Mouse (Mus musculus): ENCODE results near the gene Gm10778.

DNA sequence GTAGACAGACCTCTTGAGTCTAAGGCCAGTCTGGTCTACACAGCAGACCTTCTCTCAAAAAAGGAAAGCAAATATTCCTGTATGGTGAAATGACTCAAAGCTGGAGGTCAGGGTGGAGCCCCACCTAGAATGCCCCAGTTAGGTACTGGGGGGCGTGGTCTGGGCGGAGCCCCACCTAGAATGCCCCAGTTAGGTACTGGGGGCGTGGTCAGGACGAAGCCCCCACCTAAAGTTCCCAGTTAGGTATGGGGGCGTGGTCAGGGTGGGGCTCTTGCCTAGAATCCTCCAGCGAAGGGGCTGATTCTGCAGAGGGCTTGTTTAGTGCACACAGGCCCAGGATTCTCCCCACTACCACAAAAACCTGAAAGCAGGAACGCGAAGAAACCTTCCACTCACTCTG lies 25.4 kb upstream of the Gm10778 start:
- TF ChIP-seq EP300 (IDR thresholded peaks at IDR 0.05; ENCODE audit: low read depth) = no peak
- TF ChIP-seq CTCF (IDR thresholded peaks at IDR 0.05; ENCODE audit: low read depth) = no peak
